Mouse (Mus musculus) midbrain, embryonic 10.5 days (tissue): ENCODE data around the gene AW011738. TPM values are rescaled to one million over a fixed set of nuclear protein-coding genes. Genes with fewer than 3 reads are reported as not detected.

Source experiments
- DNase-seq: peaks from one replicate; pipeline ENCODE4 v3.0.0-alpha.2; 2017; ENCODE audit warnings: low spot score
- H3K27ac ChIP-seq: fragments of 300-500 bp; sonication (generic); replicated peaks from 2 replicates; pipeline ENCODE4 v1.5.1; 2016; ENCODE audit warnings: mild to moderate bottlenecking
- H3K27me3 ChIP-seq: fragments of 300-500 bp; sonication (generic); 2 replicates; pipeline ENCODE4 v1.6.1; 2016; ENCODE audit warnings: low read depth, mild to moderate bottlenecking; ENCODE audit not compliant: poor library complexity, severe bottlenecking
- H3K36me3 ChIP-seq: fragments of 300-500 bp; sonication (generic); 2 replicates; pipeline ENCODE4 v1.6.1; 2016; ENCODE audit warnings: mild to moderate bottlenecking, moderate library complexity
- H3K4me1 ChIP-seq: fragments of 300-500 bp; sonication (generic); 2 replicates; pipeline ENCODE4 v1.6.1; 2016
- H3K4me3 ChIP-seq: fragments of 300-500 bp; sonication (generic); 2 replicates; pipeline ENCODE4 v1.5.1; 2016; ENCODE audit warnings: mild to moderate bottlenecking, moderate library complexity
- H3K9me3 ChIP-seq: fragments of 300-500 bp; sonication (generic); replicated peaks from 2 replicates; pipeline ENCODE4 v1.6.1; 2016; ENCODE audit warnings: mild to moderate bottlenecking
- WGBS: fragments of 180-500 bp; shearing (Covaris S2); methylation state at CpG from one replicate; pipeline ENCODE4 v1.1.7; 2016; 5-methylcytosine and 5-hydroxymethylcytosine counted together
- polyA plus RNA-seq: library from polyadenylated mRNA; unstranded; fragments of >200 nt; fragmentation: Nextera tagmentation; extraction: Ambion mirVana; gene quantifications from 2 replicates; pipeline ENCODE4 v1.2.1, GENCODE M21; 2016

Gene AW011738
- polyA plus RNA-seq, 1 experiment from 2014 or later: 5.1 TPM

GRCm38 (mm10) chr4:156203413-156204131 is 468 bp downstream of the AW011738 start:
- Histone ChIP-seq H3K36me3 (peaks cover 26% of the 10 kb centered on the region), H3K4me3 (peak overlapping the region; percentile 67), H3K4me1 (peaks cover 40% of the 10 kb centered on the region), H3K9me3 (no peaks in the 10 kb centered on the region), H3K27me3 (peaks cover 40% of the 10 kb centered on the region), H3K27ac (peak overlapping the region; percentile 89)
- peak; percentile 48 for DNase-seq
- WGBS: under 1% methylated on average over 49 of the region's 49 CpGs

- WGBS: 88% methylated on average over 4 of the region's 4 CpGs
Measured at GRCm38 (mm10) chr4:156208872-156209271, 5.8 kb downstream of the AW011738 start.

GRCm38 (mm10) chr4:156209963-156210635 is 7.0 kb downstream of the AW011738 start:
- 84% methylated on average over 13 of the region's 13 CpGs for WGBS
- DNase-seq: no peak
- peaks cover 29% of the 10 kb centered on the region for H3K36me3 ChIP-seq
- peaks cover 5% of the 10 kb centered on the region for H3K4me1 ChIP-seq
- no peaks in the 10 kb centered on the region for H3K9me3 ChIP-seq
- peaks cover 4% of the 10 kb centered on the region for H3K27me3 ChIP-seq
- H3K27ac ChIP-seq: no peak overlapping the region
- no peak overlapping the region for H3K4me3 ChIP-seq

More at GRCm38 (mm10) chr4:156208872-156209271, 5.8 kb downstream of the AW011738 start:
- H3K36me3 ChIP-seq: peaks cover 29% of the 10 kb centered on the region
- no peak overlapping the region for H3K27ac ChIP-seq
- peaks cover 17% of the 10 kb centered on the region for H3K4me1 ChIP-seq
- H3K4me3 ChIP-seq: no peak overlapping the region
- DNase-seq: no peak
- peaks cover 16% of the 10 kb centered on the region for H3K27me3 ChIP-seq
- H3K9me3 ChIP-seq: no peaks in the 10 kb centered on the region

- H3K4me1 ChIP-seq: peaks cover 5% of the 10 kb centered on the region; the same call in 1 of the 2 replicates
- H3K27ac ChIP-seq: no peak overlapping the region
- no peak overlapping the region for H3K4me3 ChIP-seq
- DNase-seq: no peak
- no peaks in the 10 kb centered on the region for H3K27me3 ChIP-seq
- no peaks in the 10 kb centered on the region for H3K9me3 ChIP-seq
- peaks cover 8% of the 10 kb centered on the region for H3K36me3 ChIP-seq
- WGBS: 96% methylated on average over 13 of the region's 13 CpGs
Measured at GRCm38 (mm10) chr4:156213134-156213533, 10.0 kb downstream of the AW011738 start.

GRCm38 (mm10) chr4:156215649-156216048 is 12.5 kb downstream of the AW011738 start, which contains the start of gene Perm1:
Gene Perm1 (plus strand): TSS chr4:156215868.
- H3K27me3 ChIP-seq: no peaks in the 10 kb centered on the region
- peaks cover 5% of the 10 kb centered on the region; the same call in 1 of the 2 replicates for H3K4me1 ChIP-seq
- 83% methylated on average over 4 of the region's 4 CpGs for WGBS
- H3K9me3 ChIP-seq: no peaks in the 10 kb centered on the region
- no peaks in the 10 kb centered on the region; the same call in 1 of the 2 replicates for H3K36me3 ChIP-seq
- no peak within 1 kb of the TSS for H3K27ac ChIP-seq
- no peak for DNase-seq
- no peak within 1 kb of the TSS for H3K4me3 ChIP-seq

- Histone ChIP-seq H3K36me3 (no peaks in the 10 kb centered on the region; the same call in 1 of the 2 replicates), H3K27ac (no peak overlapping the region), H3K4me1 (peaks cover 5% of the 10 kb centered on the region; the same call in 1 of the 2 replicates), H3K4me3 (no peak overlapping the region), H3K9me3 (no peaks in the 10 kb centered on the region), H3K27me3 (no peaks in the 10 kb centered on the region)
- no peak for DNase-seq
- 90% methylated on average over 2 of the region's 2 CpGs for WGBS
Measured at GRCm38 (mm10) chr4:156216196-156216595, 13.1 kb downstream of the AW011738 start.

- H3K36me3 ChIP-seq: peaks cover 2% of the 10 kb centered on the region; the same call in 1 of the 2 replicates
- 87% methylated on average over 16 of the region's 16 CpGs for WGBS
- H3K9me3 ChIP-seq: no peaks in the 10 kb centered on the region
- no peak for DNase-seq
- H3K4me3 ChIP-seq: no peak overlapping the region
- H3K27ac ChIP-seq: 0 out of 2 replicates have a peak overlapping the region, but pooled peaks have one; percentile 33
- H3K4me1 ChIP-seq: peaks cover 5% of the 10 kb centered on the region; the same call in 1 of the 2 replicates
- H3K27me3 ChIP-seq: no peaks in the 10 kb centered on the region
Measured at GRCm38 (mm10) chr4:156217022-156217669, 14.0 kb downstream of the AW011738 start.

GRCm38 (mm10) chr4:156217838-156218237 is 14.7 kb downstream of the AW011738 start:
- H3K4me1 ChIP-seq: peaks cover 5% of the 10 kb centered on the region; the same call in 1 of the 2 replicates
- no peaks in the 10 kb centered on the region for H3K27me3 ChIP-seq
- H3K27ac ChIP-seq: no peak overlapping the region
- peaks cover 3% of the 10 kb centered on the region; the same call in 1 of the 2 replicates for H3K36me3 ChIP-seq
- DNase-seq: no peak
- H3K9me3 ChIP-seq: no peaks in the 10 kb centered on the region
- H3K4me3 ChIP-seq: no peak overlapping the region
- 87% methylated on average over 16 of the region's 16 CpGs for WGBS

GRCm38 (mm10) chr4:156219936-156220335 is 16.8 kb downstream of the AW011738 start:
- no peak for DNase-seq
- H3K4me1 ChIP-seq: peaks cover 5% of the 10 kb centered on the region; the same call in 1 of the 2 replicates
- H3K27me3 ChIP-seq: no peaks in the 10 kb centered on the region
- 89% methylated on average over 11 of the region's 11 CpGs for WGBS
- H3K9me3 ChIP-seq: no peaks in the 10 kb centered on the region
- H3K4me3 ChIP-seq: no peak overlapping the region
- no peak overlapping the region for H3K27ac ChIP-seq
- peaks cover 7% of the 10 kb centered on the region; the same call in 1 of the 2 replicates for H3K36me3 ChIP-seq

GRCm38 (mm10) chr4:156224276-156224675 is 21.2 kb downstream of the AW011738 start:
- Histone ChIP-seq H3K9me3 (no peaks in the 10 kb centered on the region), H3K27ac (no peak overlapping the region), H3K27me3 (no peaks in the 10 kb centered on the region), H3K4me3 (no peak overlapping the region), H3K36me3 (peaks cover 14% of the 10 kb centered on the region), H3K4me1 (peaks cover 12% of the 10 kb centered on the region)
- WGBS: 88% methylated on average over 2 of the region's 2 CpGs
- no peak for DNase-seq

GRCm38 (mm10) chr4:156227752-156228392 is 24.8 kb downstream of the AW011738 start:
- Histone ChIP-seq H3K4me3 (no peak overlapping the region; the same call in 1 of the 2 replicates), H3K27me3 (no peaks in the 10 kb centered on the region), H3K4me1 (peaks cover 12% of the 10 kb centered on the region), H3K27ac (no peak overlapping the region; the same call in 1 of the 2 replicates), H3K36me3 (peaks cover 47% of the 10 kb centered on the region), H3K9me3 (no peaks in the 10 kb centered on the region)
- DNase-seq: no peak
- WGBS: 30% methylated on average over 18 of the region's 18 CpGs
